Mouse (Mus musculus): ENCODE results near the gene Notch2. TPM values are rescaled to one million over a fixed set of nuclear protein-coding genes. Genes with fewer than 3 reads are reported as not detected.

Notch2 gene
- polyA plus RNA-seq, 1 experiment from 2014 or later = 12.1 TPM

DNA sequence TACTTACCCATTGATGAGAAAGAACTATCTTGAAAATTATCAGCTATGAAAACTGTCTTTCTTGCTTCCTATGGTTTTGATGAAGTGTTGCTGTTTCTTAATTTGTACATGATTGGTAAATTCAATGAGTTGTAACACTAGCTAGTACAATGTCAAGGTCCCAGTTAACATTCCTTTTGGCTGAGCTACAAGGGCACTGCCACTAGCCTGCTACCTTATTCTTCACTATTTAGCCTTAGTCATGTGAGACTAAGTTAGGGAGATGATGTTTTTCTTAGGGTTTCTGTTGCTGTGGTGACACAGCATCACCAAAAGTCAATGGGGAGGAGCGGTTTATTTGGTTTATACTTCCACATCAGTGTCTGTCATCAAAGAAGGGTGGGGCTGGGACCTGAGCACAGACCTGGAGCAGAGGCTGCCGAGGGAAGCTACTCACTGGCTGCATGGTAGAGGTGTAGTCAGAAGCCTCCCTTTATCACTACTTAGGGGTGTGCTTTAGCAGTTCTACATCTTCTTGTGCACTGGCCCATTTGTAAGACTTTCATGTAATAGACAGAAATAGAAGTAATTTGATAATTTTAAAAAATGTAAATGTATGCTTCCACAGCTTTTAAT, 66.4 kb downstream of the Notch2 start:
- 80% methylated on average over 2 of the region's 2 CpGs for WGBS
- ATAC-seq (ENCODE audit: extremely low read depth, insufficient number of reproducible peaks, low FRiP score, low TSS enrichment) = no peak

GRCm38 (mm10) chr3:98080630-98081029, 67.3 kb downstream of the Notch2 start:
- no peak overlapping the region for H3K4me2 ChIP-seq
- no peak overlapping the region for H3K9ac ChIP-seq
- H3K9me3 ChIP-seq = no peaks in the 10 kb centered on the region
- H3K36me3 ChIP-seq = peaks cover 63% of the 10 kb centered on the region
- H3K4me1 ChIP-seq = peaks cover 31% of the 10 kb centered on the region
- WGBS = 85% methylated on average over 4 of the region's 4 CpGs
- H3K27me3 ChIP-seq (replicated peaks) = no peaks in the 10 kb centered on the region
- no peak overlapping the region for H3K27ac ChIP-seq (replicated peaks)
- no peak for ATAC-seq (ENCODE audit: extremely low read depth, insufficient number of reproducible peaks, low FRiP score, low TSS enrichment)
- H3K4me3 ChIP-seq = no peak overlapping the region

More for the DNA sequence above, 66.4 kb downstream of the Notch2 start:
- Histone ChIP-seq H3K4me2 (no peak overlapping the region), H3K4me3 (no peak overlapping the region), H3K9ac (no peak overlapping the region), H3K27ac (replicated peaks) (no peak overlapping the region), H3K9me3 (no peaks in the 10 kb centered on the region), H3K27me3 (replicated peaks) (no peaks in the 10 kb centered on the region), H3K36me3 (peaks cover 72% of the 10 kb centered on the region), H3K4me1 (peaks cover 32% of the 10 kb centered on the region)

GRCm38 (mm10) chr3:98082188-98082587, 68.9 kb downstream of the Notch2 start:
- peaks cover 42% of the 10 kb centered on the region for H3K4me1 ChIP-seq
- peaks cover 59% of the 10 kb centered on the region for H3K36me3 ChIP-seq
- H3K27ac ChIP-seq (replicated peaks) = no peak overlapping the region
- H3K9me3 ChIP-seq = no peaks in the 10 kb centered on the region
- no peak for ATAC-seq (ENCODE audit: extremely low read depth, insufficient number of reproducible peaks, low FRiP score, low TSS enrichment)
- WGBS = 77% methylated on average over 3 of the region's 3 CpGs
- H3K4me2 ChIP-seq = no peak overlapping the region
- H3K27me3 ChIP-seq (replicated peaks) = no peaks in the 10 kb centered on the region
- H3K4me3 ChIP-seq = no peak overlapping the region
- no peak overlapping the region for H3K9ac ChIP-seq

DNA sequence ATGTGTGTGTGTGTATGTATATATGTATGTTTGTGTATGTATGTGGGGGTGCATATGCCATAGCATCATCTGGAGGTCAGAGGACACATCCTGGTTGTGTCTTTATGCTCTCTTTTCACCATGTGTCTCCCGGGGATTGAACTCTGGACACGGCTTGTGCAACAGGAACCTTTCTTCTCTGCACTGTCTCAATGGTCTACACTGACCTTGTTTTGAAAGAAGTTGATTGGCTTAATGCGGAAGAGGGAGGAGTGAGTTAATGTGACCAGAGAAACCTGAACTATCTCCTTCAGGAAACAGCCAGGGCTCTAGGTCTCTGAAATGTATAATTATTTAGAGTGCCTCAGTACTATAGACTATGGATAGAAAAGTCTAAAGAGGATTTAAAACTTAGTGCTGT, 69.6 kb downstream of the Notch2 start:
- 82% methylated on average over 3 of the region's 3 CpGs for WGBS
- Histone ChIP-seq H3K36me3 (peaks cover 58% of the 10 kb centered on the region), H3K27ac (replicated peaks) (no peak overlapping the region), H3K9me3 (no peaks in the 10 kb centered on the region), H3K27me3 (replicated peaks) (no peaks in the 10 kb centered on the region), H3K4me3 (no peak overlapping the region), H3K4me1 (peaks cover 44% of the 10 kb centered on the region), H3K4me2 (no peak overlapping the region), H3K9ac (no peak overlapping the region)
- no peak for ATAC-seq (ENCODE audit: extremely low read depth, insufficient number of reproducible peaks, low FRiP score, low TSS enrichment)

GRCm38 (mm10) chr3:98084061-98084655, 70.8 kb downstream of the Notch2 start:
- no peak overlapping the region for H3K4me2 ChIP-seq
- no peak overlapping the region for H3K4me3 ChIP-seq
- peaks cover 52% of the 10 kb centered on the region for H3K4me1 ChIP-seq
- no peak for ATAC-seq (ENCODE audit: extremely low read depth, insufficient number of reproducible peaks, low FRiP score, low TSS enrichment)
- peaks cover 50% of the 10 kb centered on the region for H3K36me3 ChIP-seq
- H3K9me3 ChIP-seq = no peaks in the 10 kb centered on the region
- WGBS = 74% methylated on average over 8 of the region's 8 CpGs
- no peak overlapping the region for H3K9ac ChIP-seq
- no peaks in the 10 kb centered on the region for H3K27me3 ChIP-seq (replicated peaks)
- no peak overlapping the region for H3K27ac ChIP-seq (replicated peaks)

GRCm38 (mm10) chr3:98084870-98085269, 71.5 kb downstream of the Notch2 start:
- Histone ChIP-seq H3K36me3 (peaks cover 48% of the 10 kb centered on the region), H3K4me2 (no peak overlapping the region), H3K9me3 (no peaks in the 10 kb centered on the region), H3K4me3 (no peak overlapping the region), H3K27ac (replicated peaks) (peak overlapping the region; percentile 82), H3K27me3 (replicated peaks) (no peaks in the 10 kb centered on the region), H3K4me1 (peaks cover 59% of the 10 kb centered on the region), H3K9ac (peak overlapping the region; percentile 34; the same call in 1 of the 2 replicates)
- no peak for ATAC-seq (ENCODE audit: extremely low read depth, insufficient number of reproducible peaks, low FRiP score, low TSS enrichment)
- WGBS = 79% methylated on average over 13 of the region's 13 CpGs

DNA sequence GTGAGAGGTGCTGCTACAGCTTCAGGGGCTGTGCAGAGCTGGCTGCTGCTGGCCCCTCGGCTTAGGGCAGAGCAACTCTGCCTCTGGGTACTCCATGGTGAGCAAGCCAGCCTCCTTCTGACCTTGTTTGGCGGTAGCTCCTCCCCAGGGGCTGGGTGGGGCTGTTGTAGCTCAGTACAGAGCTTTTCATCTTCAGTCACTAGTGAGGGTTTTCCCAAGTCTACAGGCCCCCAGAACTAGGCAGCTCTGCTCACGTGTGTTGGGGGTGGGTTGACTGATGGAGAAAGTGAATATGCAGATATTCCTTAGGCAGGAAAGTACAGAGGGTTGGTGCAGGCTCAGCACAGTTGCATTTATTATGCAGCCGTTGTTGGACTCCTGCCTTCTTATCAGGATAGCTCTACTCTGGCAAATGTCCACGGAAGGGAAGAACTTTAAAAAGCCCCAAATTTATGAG, 72.5 kb downstream of the Notch2 start:
- H3K4me2 ChIP-seq = 0 out of 2 replicates have a peak overlapping the region, but pooled peaks have one; percentile 7

GRCm38 (mm10) chr3:98086441-98086840, 73.1 kb downstream of the Notch2 start:
- H3K4me2 ChIP-seq = no peak overlapping the region
- ATAC-seq (ENCODE audit: extremely low read depth, insufficient number of reproducible peaks, low FRiP score, low TSS enrichment) = no peak
- no peak overlapping the region for H3K9ac ChIP-seq
- no peak overlapping the region for H3K4me3 ChIP-seq
- H3K27ac ChIP-seq (replicated peaks) = peak overlapping the region; percentile 82
- H3K4me1 ChIP-seq = peaks cover 62% of the 10 kb centered on the region
- no peaks in the 10 kb centered on the region for H3K27me3 ChIP-seq (replicated peaks)
- H3K9me3 ChIP-seq = no peaks in the 10 kb centered on the region
- peaks cover 41% of the 10 kb centered on the region for H3K36me3 ChIP-seq
- 71% methylated on average over 4 of the region's 4 CpGs for WGBS

More for the DNA sequence above, 72.5 kb downstream of the Notch2 start:
- Histone ChIP-seq H3K9ac (peak overlapping the region; percentile 37; the same call in 1 of the 2 replicates), H3K27me3 (replicated peaks) (no peaks in the 10 kb centered on the region), H3K36me3 (peaks cover 44% of the 10 kb centered on the region), H3K9me3 (no peaks in the 10 kb centered on the region), H3K27ac (replicated peaks) (peak overlapping the region; percentile 82), H3K4me3 (no peak overlapping the region), H3K4me1 (peaks cover 62% of the 10 kb centered on the region)
- peak; percentile 21; the same call in 1 of the 2 replicates for ATAC-seq (ENCODE audit: extremely low read depth, insufficient number of reproducible peaks, low FRiP score, low TSS enrichment)
- WGBS = 19% methylated on average over 5 of the region's 5 CpGs

GRCm38 (mm10) chr3:98086860-98087259, 73.5 kb downstream of the Notch2 start:
- no peak overlapping the region for H3K4me3 ChIP-seq
- H3K4me2 ChIP-seq = no peak overlapping the region
- H3K27me3 ChIP-seq (replicated peaks) = no peaks in the 10 kb centered on the region
- no peaks in the 10 kb centered on the region for H3K9me3 ChIP-seq
- no peak overlapping the region for H3K9ac ChIP-seq
- peaks cover 62% of the 10 kb centered on the region for H3K4me1 ChIP-seq
- 60% methylated on average over 5 of the region's 5 CpGs for WGBS
- ATAC-seq (ENCODE audit: extremely low read depth, insufficient number of reproducible peaks, low FRiP score, low TSS enrichment) = no peak
- H3K27ac ChIP-seq (replicated peaks) = peak overlapping the region; percentile 82
- H3K36me3 ChIP-seq = peaks cover 38% of the 10 kb centered on the region

DNA sequence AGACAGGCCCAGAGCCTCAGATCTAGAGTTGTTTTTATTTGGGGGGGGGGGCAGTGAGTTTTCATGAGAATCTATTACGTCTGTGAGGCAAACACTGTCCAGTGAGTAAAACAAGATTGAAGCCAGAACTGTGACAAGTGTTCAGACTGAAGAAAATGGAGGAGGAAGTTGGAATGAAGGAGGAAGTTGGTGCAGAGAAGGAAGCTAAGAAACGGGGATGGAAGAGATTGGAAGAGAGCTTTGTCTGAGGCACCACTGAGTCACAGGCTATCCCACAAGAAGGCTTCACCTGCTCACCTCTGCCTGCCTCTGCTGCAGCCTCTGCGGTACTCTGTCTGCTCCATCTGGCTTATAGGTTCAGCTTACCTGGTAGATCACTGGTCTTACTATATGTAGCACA, 74.2 kb downstream of the Notch2 start:
- H3K4me2 ChIP-seq = no peak overlapping the region
- no peaks in the 10 kb centered on the region for H3K27me3 ChIP-seq (replicated peaks)
- H3K9ac ChIP-seq = no peak overlapping the region
- H3K4me3 ChIP-seq = no peak overlapping the region
- no peaks in the 10 kb centered on the region for H3K9me3 ChIP-seq
- WGBS = 86% methylated on average over 3 of the region's 3 CpGs
- peaks cover 64% of the 10 kb centered on the region for H3K4me1 ChIP-seq
- ATAC-seq (ENCODE audit: extremely low read depth, insufficient number of reproducible peaks, low FRiP score, low TSS enrichment) = no peak
- no peak overlapping the region for H3K27ac ChIP-seq (replicated peaks)
- peaks cover 31% of the 10 kb centered on the region for H3K36me3 ChIP-seq

DNA sequence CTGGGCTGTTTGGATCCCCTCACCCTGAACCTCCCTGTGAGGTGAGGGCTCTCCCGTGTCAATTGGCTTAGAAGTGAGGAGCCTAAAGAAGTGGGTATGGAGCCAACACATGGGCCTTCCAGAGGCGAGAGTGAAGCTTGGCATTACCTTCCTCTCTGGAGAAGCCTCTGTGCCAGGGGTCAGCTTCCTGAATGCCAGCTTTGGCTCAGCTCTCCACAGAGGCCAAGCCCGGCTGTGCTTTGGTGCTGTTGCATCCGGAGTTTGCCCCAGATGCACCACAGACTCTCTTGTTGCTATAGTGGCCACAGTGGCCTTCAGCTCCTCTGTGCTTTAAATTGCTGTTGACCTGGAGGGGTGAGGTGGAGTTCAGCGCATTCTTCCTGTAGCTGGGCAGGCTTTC, 76.4 kb downstream of the Notch2 start:
- no peak for ATAC-seq (ENCODE audit: extremely low read depth, insufficient number of reproducible peaks, low FRiP score, low TSS enrichment)
- Histone ChIP-seq H3K9ac (no peak overlapping the region), H3K27me3 (replicated peaks) (no peaks in the 10 kb centered on the region), H3K9me3 (no peaks in the 10 kb centered on the region), H3K4me1 (peaks cover 68% of the 10 kb centered on the region), H3K4me3 (no peak overlapping the region), H3K27ac (replicated peaks) (peak overlapping the region; percentile 56; the same call in 1 of the 2 replicates), H3K36me3 (peaks cover 20% of the 10 kb centered on the region), H3K4me2 (no peak overlapping the region)
- 80% methylated on average over 5 of the region's 5 CpGs for WGBS

GRCm38 (mm10) chr3:98090129-98090528, 76.8 kb downstream of the Notch2 start:
- H3K9ac ChIP-seq = no peak overlapping the region
- H3K36me3 ChIP-seq = peaks cover 20% of the 10 kb centered on the region
- WGBS = 82% methylated on average over 8 of the region's 8 CpGs
- H3K9me3 ChIP-seq = no peaks in the 10 kb centered on the region
- H3K4me1 ChIP-seq = peaks cover 68% of the 10 kb centered on the region
- ATAC-seq (ENCODE audit: extremely low read depth, insufficient number of reproducible peaks, low FRiP score, low TSS enrichment) = no peak
- no peaks in the 10 kb centered on the region for H3K27me3 ChIP-seq (replicated peaks)
- no peak overlapping the region for H3K4me2 ChIP-seq
- H3K27ac ChIP-seq (replicated peaks) = no peak overlapping the region
- no peak overlapping the region for H3K4me3 ChIP-seq

Measured in heart, embryonic 13.5 days (tissue).